Mouse (Mus musculus): Measurements from ENCODE around the gene Osbpl10.

DNA sequence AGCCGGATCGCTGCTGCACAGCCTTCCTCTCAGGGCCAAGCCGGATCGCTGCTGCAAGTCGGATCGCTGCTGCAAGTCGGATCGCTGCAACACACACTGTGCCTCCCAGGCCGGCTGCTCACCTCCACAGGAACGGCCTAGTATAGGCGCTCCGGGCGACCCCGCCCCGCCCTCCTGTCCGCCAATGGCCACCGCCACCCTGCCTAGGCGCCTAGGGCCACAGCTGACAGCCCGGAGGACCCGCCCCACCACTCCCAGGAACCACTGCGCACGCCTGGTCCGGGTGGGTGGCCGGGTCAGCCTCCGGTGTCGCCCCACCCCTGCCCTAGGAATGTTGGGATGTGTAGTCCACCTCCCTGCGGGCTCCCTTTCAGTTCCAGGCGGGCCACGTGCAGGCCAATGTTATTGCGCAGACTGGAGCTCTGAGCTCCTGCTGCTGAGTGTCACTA lies 44.6 kb upstream of the Osbpl10 start, which contains the start of gene Gpd1l:
- TF ChIP-seq CTCF (IDR thresholded peaks at IDR 0.05; ENCODE audit: low read depth) = no peak
- TF ChIP-seq EP300 (optimal IDR thresholded peaks at IDR 0.05) = no peak

Data from stomach, postnatal 0 days (tissue).